Mouse (Mus musculus): ENCODE data around the gene Zfp111.

- TF ChIP-seq POLR2AphosphoS5 (IDR thresholded peaks at IDR 0.05; ENCODE audit: insufficient replicate concordance, low read depth, low read length) (no peak), CTCF (IDR thresholded peaks at IDR 0.05; ENCODE audit: low read depth, low read length) (no peak)
Observed at GRCm38 (mm10) chr7:24187611-24188010, 23.6 kb downstream of the Zfp111 start.

All from G1E (cell line).